Mouse (Mus musculus) adrenal gland, adult 2 months (tissue): Measurements from ENCODE around the gene Kctd6. TPM values are rescaled to one million over a fixed set of nuclear protein-coding genes. Genes with fewer than 3 reads are reported as not detected.
A peak's percentile ranks its signal among the peaks of the same experiment; 100 is the strongest.

ENCODE experiments used
- DNase-seq: peaks from one replicate; pipeline ENCODE4 v3.0.0; 2021
- polyA plus RNA-seq: library from polyadenylated mRNA; depleted of rRNA; stranded (reverse); fragments of >200 nt; gene quantifications from 2 replicates; pipeline ENCODE4 v1.2.3, GENCODE M21; 2012
- total RNA-seq, 2 experiments: library from RNA; stranded (reverse); gene quantifications; 2 replicates each; pipeline ENCODE4 v1.2.3; 2021

Gene Kctd6
- total and polyA plus RNA-seq, 3 experiments: 4.0 to 16.3 (median 14.3) TPM

GRCm38 (mm10) chr14:8214299-8215207 is 613 bp downstream of the Kctd6 start:
- peak; percentile 87 for DNase-seq

DNA sequence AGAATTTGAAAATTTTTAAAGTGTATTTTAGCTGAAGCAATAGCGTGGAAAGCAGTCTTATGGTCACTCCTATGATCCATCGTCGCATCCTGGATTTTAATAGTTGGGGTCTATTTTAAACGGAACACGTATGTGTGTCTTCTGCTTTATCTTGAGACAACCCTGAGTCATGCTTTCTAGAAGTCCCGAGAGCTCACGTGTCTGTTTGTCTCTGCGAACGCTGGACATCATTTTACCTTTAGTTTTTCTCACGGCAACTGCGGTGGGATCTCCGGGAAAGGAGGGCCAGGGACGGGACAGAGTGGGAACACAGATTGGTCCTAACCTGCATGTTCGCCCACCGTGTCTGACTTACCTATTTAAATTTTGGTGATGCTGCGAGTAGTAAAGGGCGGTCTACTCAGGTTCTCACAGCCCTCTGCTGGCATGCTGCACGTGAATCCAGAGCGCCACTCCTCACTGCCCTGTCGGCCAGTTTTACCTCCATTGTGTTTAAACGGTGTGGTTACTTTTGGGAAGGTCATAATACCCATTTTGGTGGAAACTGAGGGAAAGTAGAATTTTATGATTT is 1.4 kb downstream of the Kctd6 start:
- DNase-seq: peak; percentile 11

DNA sequence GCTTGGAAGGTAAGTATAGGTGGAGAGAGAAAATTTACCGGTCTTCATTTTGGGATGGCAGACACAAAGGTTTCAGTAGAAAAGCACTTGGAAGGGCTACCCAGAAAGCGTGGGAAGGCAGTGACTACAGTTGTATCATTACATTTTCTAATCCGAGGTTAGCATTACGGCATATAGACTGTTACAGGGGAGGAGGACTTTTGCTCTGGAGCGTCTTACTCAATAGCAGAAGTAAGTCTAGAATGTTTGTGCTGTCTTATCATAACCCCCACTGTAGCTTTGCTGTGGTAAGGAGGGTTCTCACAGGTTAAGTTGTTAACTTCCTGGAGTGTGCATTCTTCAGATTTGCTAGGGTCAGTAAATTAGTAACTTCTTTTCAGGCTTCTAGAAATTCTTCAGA is 2.2 kb downstream of the Kctd6 start:
- no peak for DNase-seq

GRCm38 (mm10) chr14:8218238-8218637 is 4.3 kb downstream of the Kctd6 start:
- DNase-seq: no peak

- peak; percentile 19 for DNase-seq
These were observed 4.9 kb downstream of the Kctd6 start for GRCm38 (mm10) chr14:8218730-8219380.

DNA sequence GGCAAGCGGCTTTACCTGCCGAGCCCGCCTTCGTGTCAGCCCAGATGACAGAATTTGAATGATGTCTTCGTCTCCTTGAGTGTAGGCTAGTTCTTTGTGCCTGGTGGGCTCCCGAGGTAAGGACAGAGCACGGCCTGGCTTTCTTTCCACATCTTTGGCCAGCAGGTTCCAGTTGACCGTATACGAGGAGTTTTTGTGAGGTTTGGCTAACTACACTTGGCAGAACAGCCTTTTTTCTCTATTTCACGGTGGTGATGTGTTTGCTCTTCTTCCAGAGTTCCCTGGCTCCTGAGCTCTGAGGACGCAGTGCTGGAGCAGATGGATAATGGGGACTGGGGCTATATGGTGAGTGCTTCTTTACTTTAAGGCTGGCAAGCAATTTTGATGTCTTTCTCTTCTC is 5.9 kb downstream of the Kctd6 start:
- DNase-seq: no peak

DNA sequence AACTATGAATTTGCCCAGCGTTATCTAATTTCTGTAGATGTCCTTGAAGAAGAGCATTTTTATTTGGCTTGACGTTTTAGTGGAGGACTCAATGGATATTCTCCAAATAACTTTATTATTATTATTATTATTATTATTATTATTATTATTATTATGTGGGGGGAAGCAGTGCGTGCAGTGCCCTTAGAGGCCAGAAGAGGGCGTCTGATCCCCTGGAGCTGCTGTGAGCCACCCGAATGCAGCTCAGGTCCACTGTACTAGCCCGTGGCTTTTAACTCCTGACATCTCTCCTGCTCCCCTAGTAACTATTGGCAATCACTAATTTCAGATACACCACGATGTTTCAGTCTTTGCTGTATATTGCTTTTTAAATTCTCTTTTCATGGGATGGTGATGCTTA is 6.4 kb downstream of the Kctd6 start:
- DNase-seq: no peak

DNA sequence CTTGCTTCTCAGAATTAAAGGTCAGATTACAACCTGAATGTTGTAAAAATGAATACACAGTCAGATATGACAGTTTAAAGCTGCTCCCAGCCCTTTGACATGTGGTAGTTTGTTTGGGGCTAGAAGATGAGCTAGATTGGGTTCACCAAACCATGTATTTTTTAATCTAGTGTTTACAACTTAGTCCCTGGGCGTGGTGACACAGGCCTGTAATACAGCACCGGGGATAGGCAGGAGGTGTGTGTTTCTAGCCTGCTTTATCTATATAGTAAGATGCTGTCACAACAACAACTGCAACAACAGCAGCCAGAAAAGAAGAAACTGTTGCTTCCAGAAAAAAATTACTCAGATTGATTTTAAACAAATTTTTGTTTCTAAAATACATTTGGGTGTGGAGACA is 7.0 kb downstream of the Kctd6 start:
- no peak for DNase-seq

- DNase-seq: no peak
These were observed 8.6 kb downstream of the Kctd6 start for GRCm38 (mm10) chr14:8222561-8222960.

- no peak for DNase-seq
These were observed 9.8 kb downstream of the Kctd6 start for GRCm38 (mm10) chr14:8223506-8224293.

DNA sequence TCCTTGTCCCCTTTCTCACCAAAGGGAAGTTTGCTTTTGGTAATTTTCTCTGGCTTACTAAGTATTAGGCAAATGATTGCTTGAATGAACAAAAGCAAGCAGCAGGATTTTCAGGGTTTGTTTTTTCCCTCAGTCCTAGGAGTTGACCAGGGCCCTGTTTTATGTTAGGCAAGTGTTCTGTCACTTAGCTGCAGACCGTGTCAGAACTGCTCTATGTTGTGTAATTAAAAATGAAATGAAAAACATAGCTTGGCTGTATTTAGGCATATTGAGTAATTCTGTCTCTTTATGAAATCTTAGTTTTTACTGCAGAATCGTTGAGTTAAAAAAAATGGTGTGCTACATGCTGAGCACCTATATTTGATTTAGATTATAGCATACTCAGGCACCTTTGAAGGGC is 10.9 kb downstream of the Kctd6 start:
- DNase-seq: no peak

DNA sequence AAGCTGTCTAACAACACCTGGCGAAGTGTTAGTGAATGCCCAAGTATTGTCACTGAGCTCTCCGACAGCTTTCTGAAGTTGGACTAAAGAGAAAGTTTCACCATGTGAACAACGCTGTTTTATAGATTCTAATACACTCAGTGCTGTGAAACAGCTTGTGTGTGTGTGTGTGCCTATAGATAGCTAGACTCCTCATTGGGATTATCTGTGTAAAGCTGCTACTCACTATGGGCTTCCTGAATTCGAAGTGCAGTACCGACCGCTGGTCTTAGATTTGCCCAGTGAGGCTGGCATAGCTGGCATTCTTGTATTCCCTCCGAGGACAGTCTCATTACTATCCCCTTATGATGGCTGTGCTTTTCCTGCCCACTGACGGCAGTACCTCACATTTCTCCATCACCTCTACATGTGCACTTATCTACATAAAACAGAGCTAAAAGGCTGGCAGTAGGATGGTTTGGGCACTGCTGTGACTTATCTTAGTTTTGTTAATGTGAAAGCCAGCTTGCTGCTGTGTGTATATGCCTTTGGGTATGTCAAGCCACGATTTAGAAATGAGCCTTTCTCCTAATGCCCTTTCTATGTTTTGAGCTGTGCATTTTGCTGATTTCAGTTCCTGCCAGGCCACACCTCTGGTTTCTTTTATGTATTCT is 15.6 kb downstream of the Kctd6 start:
- DNase-seq: no peak

DNA sequence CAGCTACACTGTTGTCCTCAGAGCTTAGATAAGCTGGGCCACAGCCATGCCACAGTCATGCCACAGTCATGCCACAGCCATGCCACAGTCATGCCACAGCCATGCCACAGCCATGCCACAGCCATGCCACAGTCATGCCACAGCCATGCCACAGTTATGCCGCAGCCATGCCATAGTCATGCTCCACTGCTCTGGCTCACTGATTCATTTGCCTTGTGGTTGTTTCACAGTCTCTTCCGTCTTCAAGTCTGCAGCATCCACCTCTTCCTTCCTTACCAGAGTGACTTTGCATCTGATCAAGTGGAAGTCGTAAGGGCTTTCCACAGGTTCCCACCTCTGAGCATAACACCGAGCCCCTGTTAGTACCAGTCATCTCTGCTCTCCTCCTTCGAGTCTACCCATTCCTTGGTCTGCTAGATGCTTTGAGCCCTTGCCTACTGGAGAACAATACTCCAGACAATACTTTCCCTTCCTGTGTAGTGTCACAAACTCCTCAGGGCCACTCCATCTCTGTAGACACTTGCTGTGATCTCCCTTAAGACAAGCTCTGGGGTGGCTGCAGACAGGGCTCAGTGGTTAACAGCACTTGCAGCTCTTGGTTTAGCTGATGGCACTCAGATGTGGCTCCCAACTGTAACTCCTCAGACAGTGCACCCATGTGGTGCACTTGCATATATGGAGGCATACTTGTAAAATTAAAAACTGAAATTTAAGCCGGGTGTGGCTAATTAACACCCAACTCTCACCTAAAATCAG is 18.4 kb downstream of the Kctd6 start:
- DNase-seq: no peak

DNA sequence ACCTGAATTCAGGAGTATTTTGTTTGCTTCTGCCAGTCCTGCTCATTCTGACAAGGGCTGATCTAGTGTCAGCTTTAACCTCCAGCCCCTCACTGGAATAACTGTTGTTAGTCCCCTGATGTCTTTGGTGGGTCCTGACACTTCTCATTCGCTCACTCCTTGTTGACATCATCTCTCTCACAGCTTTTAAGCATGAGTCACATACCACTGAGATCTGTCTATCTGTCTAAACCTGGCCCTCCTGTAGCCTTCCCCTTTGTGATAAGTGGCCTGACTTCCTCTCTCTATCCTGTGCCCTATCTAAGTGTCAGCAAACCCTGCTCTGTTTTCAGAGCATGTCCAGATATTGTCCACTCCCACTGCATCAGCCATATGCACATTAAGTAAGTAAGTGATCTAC is 19.3 kb downstream of the Kctd6 start:
- DNase-seq: no peak

DNA sequence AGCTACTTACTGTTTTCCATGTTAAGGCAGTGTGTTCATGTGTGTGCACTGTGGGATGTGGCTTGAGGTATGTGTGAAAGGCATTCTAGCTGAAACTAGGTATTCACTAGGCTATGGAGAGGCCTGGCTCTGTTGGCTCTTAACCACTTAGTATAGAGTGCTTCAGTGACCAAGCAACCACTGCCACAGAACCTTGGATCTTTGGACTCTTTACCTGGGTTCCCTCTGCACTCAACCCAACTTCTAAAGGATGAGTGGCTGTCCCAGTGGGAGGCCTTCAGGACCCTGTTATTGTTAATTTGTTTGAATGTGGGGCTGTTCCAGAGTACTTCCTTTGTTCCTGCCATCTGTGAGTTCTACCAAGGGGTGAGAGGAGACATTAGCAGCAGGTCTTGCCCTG is 27.9 kb downstream of the Kctd6 start:
- no peak for DNase-seq

- DNase-seq: no peak
These were observed 28.5 kb downstream of the Kctd6 start for GRCm38 (mm10) chr14:8242388-8242920.

DNA sequence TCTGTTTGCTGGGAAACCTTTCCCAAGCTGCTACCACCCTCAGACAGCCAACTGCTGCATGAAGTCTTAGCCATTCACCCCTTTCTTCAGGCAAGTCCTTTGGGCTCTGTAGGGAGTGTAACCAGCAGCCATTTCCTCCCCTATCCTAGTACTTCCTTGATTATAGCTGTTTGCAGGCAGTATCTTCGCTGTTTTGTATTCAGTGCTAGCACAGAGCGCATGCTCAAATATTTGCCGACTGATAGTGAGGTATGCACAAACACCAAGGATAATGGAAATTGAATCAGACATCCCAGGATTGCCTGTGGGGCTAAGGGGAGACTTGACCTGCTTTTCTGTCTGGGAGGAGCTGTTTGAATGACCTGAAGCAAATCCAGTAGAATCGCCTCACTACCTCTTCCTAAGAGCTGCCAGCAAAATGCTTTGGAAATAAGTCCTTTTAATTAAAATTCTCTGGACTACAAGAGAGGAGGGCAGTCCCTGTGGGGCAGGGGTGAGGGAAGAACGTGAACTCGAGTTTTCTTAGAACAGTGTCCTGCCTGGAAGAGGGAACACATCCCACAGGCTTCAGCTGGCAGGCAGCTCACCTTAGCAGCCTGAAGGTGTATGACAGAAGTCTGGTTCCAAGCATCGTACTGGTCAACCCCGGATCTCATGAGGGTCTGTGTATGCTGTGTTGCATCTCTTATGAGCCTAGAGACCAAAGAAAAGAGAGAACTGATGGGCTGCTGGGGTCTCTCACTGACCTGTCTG is 29.4 kb downstream of the Kctd6 start:
- no peak for DNase-seq

GRCm38 (mm10) chr14:8244211-8244611 is 30.3 kb downstream of the Kctd6 start:
- DNase-seq: no peak

DNA sequence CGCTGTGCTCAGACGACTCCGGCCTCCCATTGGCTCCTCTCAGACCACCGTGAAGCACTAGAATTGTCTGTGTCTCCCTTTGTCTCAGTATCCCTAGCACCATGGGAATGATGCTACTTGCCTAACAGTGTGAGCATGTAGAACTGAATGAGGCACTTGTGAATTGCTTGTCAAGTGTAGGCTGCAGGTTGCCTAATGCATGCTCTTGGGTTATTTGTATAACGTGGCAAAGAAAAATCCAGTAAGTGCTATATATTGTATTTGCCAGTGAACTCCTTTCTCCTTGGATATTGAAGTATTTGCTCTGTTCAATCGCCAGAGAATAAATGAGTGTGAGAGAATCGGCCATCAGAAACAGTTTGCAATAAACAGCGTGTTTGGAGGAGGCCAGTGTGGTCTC is 32.9 kb downstream of the Kctd6 start:
- DNase-seq: no peak

DNA sequence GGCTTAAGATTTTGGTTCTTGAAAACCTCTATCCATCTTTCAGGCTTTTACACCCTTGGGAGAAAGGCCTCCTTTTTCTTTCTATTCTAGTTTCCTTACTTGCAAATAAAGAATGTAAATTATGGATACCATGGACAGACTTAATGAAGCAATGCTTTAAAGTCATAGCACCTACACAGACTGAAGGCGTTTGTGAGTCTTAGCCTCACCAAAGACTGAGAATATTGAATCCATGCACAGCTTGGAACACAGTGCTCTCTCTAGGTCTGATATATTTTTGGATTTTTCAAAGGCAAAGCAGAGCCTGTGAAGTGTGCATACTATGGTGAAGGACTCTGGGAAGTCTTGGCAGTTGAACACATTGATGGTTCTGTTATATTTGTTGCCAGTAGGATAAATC is 35.3 kb downstream of the Kctd6 start:
- no peak for DNase-seq
